Mouse (Mus musculus) megakaryocyte, adult 5-6 weeks (primary cell): Measurements from ENCODE around the gene Stpg2. TPM values are rescaled to one million over a fixed set of nuclear protein-coding genes. Genes with fewer than 3 reads are reported as not detected.
"Not testable (repeated sequence)": the region's sequence is repeated elsewhere in the genome, so short reads cannot be mapped to it uniquely, and the experiment has no call there.

Source experiments
- ATAC-seq: 2 replicates; pipeline ENCODE4 v1.8.0; 2016; ENCODE audit warnings: mild to moderate bottlenecking, inconsistent platforms; ENCODE audit not compliant: poor library complexity, severe bottlenecking
- total RNA-seq, 2 experiments: library from RNA; stranded (forward) in 1 of 2; stranded (reverse) in 1 of 2; fragments of 153-499, 151-499 nt in 1 of 2; fragments of 221-1000, 200-1000 nt in 1 of 2; gene quantifications; 2 replicates each; pipeline versions ENCODE4 v1.2.3 to v1.2.4; 2015 to 2017

Gene Stpg2
- not detected in 2 replicates for total RNA-seq (2015)
- total RNA-seq (2017): not detected in 2 replicates

GRCm38 (mm10) chr3:139205444-139205998 lies at the start of gene Stpg2:
Gene Stpg2, plus strand, starts transcription at chr3:139205694.
- peak; percentile 97 for ATAC-seq

GRCm38 (mm10) chr3:139162146-139162545 lies 43.3 kb upstream of the Stpg2 start:
- ATAC-seq: no peak

- no peak for ATAC-seq
Observed at GRCm38 (mm10) chr3:139162658-139163057, 42.8 kb upstream of the Stpg2 start.

GRCm38 (mm10) chr3:139168510-139169269 lies 36.8 kb upstream of the Stpg2 start:
- no peak for ATAC-seq

GRCm38 (mm10) chr3:139169740-139170139 lies 35.8 kb upstream of the Stpg2 start:
- no peak for ATAC-seq

GRCm38 (mm10) chr3:139176936-139177335 lies 28.6 kb upstream of the Stpg2 start:
- no peak for ATAC-seq

- no peak for ATAC-seq
Observed at GRCm38 (mm10) chr3:139191541-139191940, 14.0 kb upstream of the Stpg2 start.

GRCm38 (mm10) chr3:139193917-139194316 lies 11.6 kb upstream of the Stpg2 start:
- ATAC-seq: no peak

GRCm38 (mm10) chr3:139198412-139198811 lies 7.1 kb upstream of the Stpg2 start:
- no peak for ATAC-seq

GRCm38 (mm10) chr3:139200324-139200723 lies 5.2 kb upstream of the Stpg2 start:
- no peak for ATAC-seq

GRCm38 (mm10) chr3:139216945-139217344 lies 11.5 kb downstream of the Stpg2 start:
- ATAC-seq: no peak

- no peak for ATAC-seq
Observed at GRCm38 (mm10) chr3:139225123-139225522, 19.6 kb downstream of the Stpg2 start.

- no peak for ATAC-seq
Observed at GRCm38 (mm10) chr3:139226811-139227210, 21.3 kb downstream of the Stpg2 start.

GRCm38 (mm10) chr3:139245219-139245618 lies 39.7 kb downstream of the Stpg2 start:
- peak; percentile 66 for ATAC-seq

- peak; percentile 57 for ATAC-seq
Observed at GRCm38 (mm10) chr3:139246508-139246907, 41.0 kb downstream of the Stpg2 start.

- not testable (repeated sequence) for ATAC-seq
Observed at GRCm38 (mm10) chr3:139262359-139262758, 56.9 kb downstream of the Stpg2 start.

GRCm38 (mm10) chr3:139297909-139298308 lies 92.4 kb downstream of the Stpg2 start:
- no peak for ATAC-seq

- ATAC-seq: no peak
Observed at GRCm38 (mm10) chr3:139308078-139308809, 102.8 kb downstream of the Stpg2 start.

GRCm38 (mm10) chr3:139311721-139312120 lies 106.2 kb downstream of the Stpg2 start:
- no peak for ATAC-seq

- ATAC-seq: no peak
Observed at GRCm38 (mm10) chr3:139380494-139380893, 175.0 kb downstream of the Stpg2 start.

- ATAC-seq: no peak
Observed at GRCm38 (mm10) chr3:139397077-139397865, 191.8 kb downstream of the Stpg2 start.
